ENCODE assay signal across 8 mouse cellular contexts in the genomic region with DNA sequence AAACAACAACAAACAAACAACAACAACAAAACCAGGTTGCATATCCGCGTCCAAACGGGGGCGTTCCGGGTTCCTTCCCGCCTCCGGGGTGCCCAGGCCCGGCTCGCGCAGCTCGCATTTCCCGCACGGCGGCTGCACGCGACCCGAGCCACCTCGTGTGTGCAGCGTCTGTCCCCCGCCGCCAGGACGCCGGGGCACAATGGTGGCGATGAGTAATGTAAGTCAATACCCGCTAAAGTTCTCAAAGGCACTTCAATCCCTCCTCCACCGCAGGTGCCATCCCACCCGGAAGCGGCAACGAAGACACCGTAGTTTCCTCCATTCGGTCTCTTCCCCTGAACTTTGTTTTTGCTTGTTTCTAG. TPM values are rescaled to one million over a fixed set of nuclear protein-coding genes. Genes with fewer than 3 reads are reported as not detected.
DNase-seq lines count a peak whose midpoint lies in the region; ATAC-seq lines count a peak whose summit lies in the region.

No protein-coding gene starts in this region.

- DNase-seq in frontal cortex, postnatal 14 days (ENCODE audit: low spot score in 2 of 2): no peak
- DNase-seq in 416B (ENCODE audit: low read depth): peak; percentile 84
- DNase-seq in embryonic facial prominence, embryonic 10.5 days (ENCODE audit: low spot score): no peak
- DNase-seq in left cerebral cortex, adult 11 months (ENCODE audit: low spot score): no peak
- DNase-seq in kidney, postnatal 36 days: no peak

- ATAC-seq in frontal cortex, adult (ENCODE audit: low TSS enrichment): peak; percentile 50
- peak; percentile 73 for ATAC-seq in intestine, embryonic 15.5 days
- peak; percentile 75 for ATAC-seq in monocyte, adult 5-6 weeks (replicated peaks; ENCODE audit: insufficient number of reproducible peaks, low FRiP score, low TSS enrichment, poor library complexity, severe bottlenecking)

- H3K9ac ChIP-seq in intestine, embryonic 15.5 days: peak overlapping the region; percentile 93

- no peaks in the 10 kb centered on the region for H3K27me3 ChIP-seq in embryonic facial prominence, embryonic 10.5 days (replicated peaks; ENCODE audit: low read depth, poor library complexity, severe bottlenecking)
- no peaks in the 10 kb centered on the region for H3K27me3 ChIP-seq in intestine, embryonic 15.5 days (replicated peaks)

- H3K36me3 ChIP-seq in embryonic facial prominence, embryonic 10.5 days (replicated peaks): peaks cover 26% of the 10 kb centered on the region
- H3K36me3 ChIP-seq in intestine, embryonic 15.5 days: no peaks in the 10 kb centered on the region

- peak overlapping the region; percentile 76 for H3K4me2 ChIP-seq in intestine, embryonic 15.5 days (replicated peaks)

- H3K9me3 ChIP-seq in embryonic facial prominence, embryonic 10.5 days: peaks cover 3% of the 10 kb centered on the region; the same call in 1 of the 2 replicates
- no peaks in the 10 kb centered on the region for H3K9me3 ChIP-seq in intestine, embryonic 15.5 days

- H3K4me3 ChIP-seq in embryonic facial prominence, embryonic 10.5 days: peak overlapping the region; percentile 95
- peak overlapping the region; percentile 84 for H3K4me3 ChIP-seq in intestine, embryonic 15.5 days (replicated peaks)

- WGBS in embryonic facial prominence, embryonic 10.5 days: under 1% methylated on average over 31 of the region's 31 CpGs
- WGBS in intestine, embryonic 15.5 days: 0% methylated on average over 31 of the region's 31 CpGs

- H3K27ac ChIP-seq in embryonic facial prominence, embryonic 10.5 days (replicated peaks): peak overlapping the region; percentile 99
- peak overlapping the region; percentile 99 for H3K27ac ChIP-seq in intestine, embryonic 15.5 days

- peaks cover 19% of the 10 kb centered on the region for H3K4me1 ChIP-seq in embryonic facial prominence, embryonic 10.5 days
- H3K4me1 ChIP-seq in intestine, embryonic 15.5 days (replicated peaks): peaks cover 8% of the 10 kb centered on the region

RNA-seq across cellular contexts. Expression of gene Scaf8, which starts 0.4 kb away (rescaled TPM):
- 23.2 and 23.4 TPM in 2 replicates for polyA plus RNA-seq in embryonic facial prominence, embryonic 10.5 days (2016; fragmentation: Nextera tagmentation; extraction: Ambion mirVana)
- polyA plus RNA-seq in intestine, embryonic 15.5 days (2015; fragmentation: Nextera tagmentation; extraction: Ambion mirVana): 16.0 and 16.9 TPM in 2 replicates
- total RNA-seq in monocyte, adult 5-6 weeks (2017): 49.7 to 91.4 TPM (median 50.3 TPM) in 3 replicates
